Mouse (Mus musculus) lung, embryonic 14.5 days (tissue): ENCODE results near the gene Siva1. TPM values are rescaled to one million over a fixed set of nuclear protein-coding genes. Genes with fewer than 3 reads are reported as not detected.
A peak's percentile ranks its signal among the peaks of the same experiment; 100 is the strongest.

Experiments
- ATAC-seq: fragments of 200-750 bp; cut with Nextera tagmentation; 2 replicates; pipeline ENCODE4 v1.8.0; 2017; ENCODE audit warnings: mild to moderate bottlenecking, moderate TSS enrichment, moderate library complexity; ENCODE audit not compliant: insufficient read depth
- DNase-seq: peaks from one replicate; pipeline ENCODE4 v3.0.0-alpha.2; 2015
- H3K27ac ChIP-seq: fragments of 300-500 bp; sonication (generic); 2 replicates; pipeline ENCODE4 v1.5.1; 2014; ENCODE audit warnings: low read depth, mild to moderate bottlenecking, moderate library complexity
- H3K27me3 ChIP-seq: fragments of 300-500 bp; sonication (generic); 2 replicates; pipeline ENCODE4 v1.6.1; 2014; ENCODE audit warnings: low read length, control low read depth; ENCODE audit not compliant: insufficient read depth
- H3K36me3 ChIP-seq: fragments of 300-500 bp; sonication (generic); 2 replicates; pipeline ENCODE4 v1.6.1; 2014; ENCODE audit warnings: control low read depth; ENCODE audit not compliant: insufficient read depth
- H3K4me1 ChIP-seq: fragments of 300-500 bp; sonication (generic); 2 replicates; pipeline ENCODE4 v1.6.1; 2014; ENCODE audit warnings: antibody characterized with exemption, control low read depth; ENCODE audit not compliant: insufficient read depth
- H3K4me2 ChIP-seq: fragments of 300-500 bp; sonication (generic); 2 replicates; pipeline ENCODE4 v1.6.1; 2014; ENCODE audit warnings: mild to moderate bottlenecking
- H3K4me3 ChIP-seq: fragments of 300-500 bp; sonication (generic); 2 replicates; pipeline ENCODE4 v1.5.1; 2014; ENCODE audit warnings: low read depth, low read length
- H3K9ac ChIP-seq: fragments of 300-500 bp; sonication (generic); 2 replicates; pipeline ENCODE4 v1.6.1; 2014
- H3K9me3 ChIP-seq: fragments of 300-500 bp; sonication (generic); 2 replicates; pipeline ENCODE4 v1.6.1; 2016; ENCODE audit warnings: low read depth, low read length, control low read depth
- CTCF ChIP-seq: IDR thresholded peaks from 2 replicates; pipeline ENCODE4 v1.5.1; 2016; ENCODE audit warnings: antibody characterized with exemption, low read depth
- WGBS: fragments of 180-500 bp; shearing (Covaris S2); extraction: QIAGEN DNeasy Blood & Tissue Kit; methylation state at CpG from one replicate; pipeline ENCODE4 v1.1.7; 2014; 5-methylcytosine and 5-hydroxymethylcytosine counted together
- polyA plus RNA-seq: library from polyadenylated mRNA; unstranded; fragments of >200 nt; fragmentation: Nextera tagmentation; extraction: Ambion mirVana; gene quantifications from 2 replicates; pipeline ENCODE4 v1.2.1, GENCODE M21; 2014

The Siva1 gene
- polyA plus RNA-seq, 1 experiment from 2014 or later = 291 TPM

DNA sequence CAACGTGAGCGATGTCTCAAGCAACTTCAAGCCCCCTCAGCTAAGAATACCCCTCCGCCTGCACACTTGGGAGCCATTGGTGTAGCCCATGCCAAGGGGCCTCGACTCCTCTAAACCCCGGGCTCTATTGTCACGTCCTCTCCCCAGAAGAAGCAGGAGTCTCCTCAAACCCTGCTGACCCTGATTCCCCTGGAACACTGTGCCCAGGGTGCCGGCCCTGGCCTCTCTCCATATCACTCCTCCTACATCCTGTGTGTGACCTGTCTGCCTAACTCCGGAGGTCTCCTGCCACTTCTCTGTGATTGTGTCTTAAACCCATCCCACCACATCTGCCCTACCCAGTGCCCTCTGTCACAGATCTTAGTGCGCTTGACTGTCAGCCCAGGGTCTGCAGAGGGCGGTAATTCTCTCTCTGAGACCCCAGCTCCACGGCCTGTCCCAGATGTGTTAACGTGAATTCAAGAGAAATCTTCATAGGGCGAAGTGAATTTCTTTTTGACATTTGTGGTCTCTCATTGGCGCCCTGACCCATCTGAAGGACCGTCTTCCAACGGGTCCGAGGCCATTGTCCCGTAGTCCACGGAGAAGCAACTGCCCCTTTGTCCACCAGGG is 33.6 kb downstream of the Siva1 start:
- peaks cover 24% of the 10 kb centered on the region for H3K4me1 ChIP-seq
- H3K9ac ChIP-seq = peak overlapping the region; percentile 66
- no peak for DNase-seq
- H3K4me3 ChIP-seq = peak overlapping the region; percentile 66
- H3K27me3 ChIP-seq = peaks cover 17% of the 10 kb centered on the region
- H3K36me3 ChIP-seq = 0 out of 2 replicates have a peak, but pooled peaks cover 5% of the 10 kb centered on the region
- peak overlapping the region; percentile 97 for H3K4me2 ChIP-seq
- H3K27ac ChIP-seq = peak overlapping the region; percentile 90; the same call in 1 of the 2 replicates
- ATAC-seq = no peak
- H3K9me3 ChIP-seq = no peaks in the 10 kb centered on the region
- peak; percentile 47 for TF ChIP-seq CTCF
- 20% methylated on average over 19 of the region's 19 CpGs for WGBS

GRCm38 (mm10) chr12:112678555-112679026 is 34.1 kb downstream of the Siva1 start, which contains the start of gene Zbtb42:
TSS of gene Zbtb42 (plus strand) at chr12:112678828.
- ATAC-seq (peak; percentile 19), DNase-seq (peak; percentile 78)
- under 1% methylated on average over 52 of the region's 60 CpGs for WGBS

DNA sequence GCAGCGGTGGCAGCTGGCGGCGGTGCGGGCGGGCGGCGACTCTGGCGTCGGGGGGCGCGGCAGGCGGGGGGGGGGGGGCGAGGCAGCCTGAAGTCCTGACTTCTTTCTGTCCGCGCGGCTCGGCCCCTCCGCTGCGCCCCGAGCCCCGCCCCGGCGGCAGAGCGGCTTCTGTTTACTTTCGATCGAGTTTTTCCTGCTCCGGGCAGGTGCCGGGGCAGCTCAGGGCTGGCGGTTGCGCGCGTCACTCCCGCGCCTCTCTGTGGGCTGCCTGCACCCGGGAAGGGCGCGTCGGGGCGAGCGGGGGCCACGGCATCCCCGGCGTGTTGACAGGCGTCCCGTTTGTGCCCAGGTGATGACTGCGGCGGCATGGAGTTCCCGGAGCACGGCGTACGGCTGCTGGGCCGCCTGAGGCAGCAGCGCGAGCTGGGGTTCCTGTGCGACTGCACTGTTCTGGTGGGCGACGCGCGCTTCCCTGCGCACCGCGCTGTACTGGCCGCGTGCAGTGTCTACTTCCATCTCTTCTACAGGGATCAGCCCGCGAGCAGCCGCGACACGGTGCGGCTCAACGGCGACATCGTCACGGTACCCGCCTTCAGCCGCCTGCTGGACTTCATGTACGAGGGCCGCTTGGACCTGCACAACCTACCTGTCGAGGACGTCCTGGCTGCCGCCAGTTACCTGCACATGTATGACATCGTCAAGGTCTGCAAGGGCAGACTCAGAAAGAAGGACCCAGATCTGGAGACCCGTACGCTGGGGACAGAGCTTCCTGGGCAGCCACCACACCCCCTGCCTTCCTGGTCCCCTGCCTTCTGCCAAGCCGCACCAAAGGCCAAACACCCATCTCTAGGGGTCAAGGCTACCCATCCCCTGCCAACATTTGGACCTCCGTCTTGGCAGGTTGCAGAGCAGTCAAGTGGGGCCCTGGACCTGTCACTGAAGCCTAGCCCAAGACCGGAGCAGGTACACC is 34.8 kb downstream of the Siva1 start:
- ATAC-seq (peak; percentile 41), DNase-seq (peak; percentile 83)
- no peaks in the 10 kb centered on the region for H3K9me3 ChIP-seq
- no peak for TF ChIP-seq CTCF
- H3K27ac ChIP-seq = peak overlapping the region; percentile 90
- peak overlapping the region; percentile 66 for H3K9ac ChIP-seq
- 0 out of 2 replicates have a peak, but pooled peaks cover 5% of the 10 kb centered on the region for H3K36me3 ChIP-seq
- H3K4me2 ChIP-seq = peak overlapping the region; percentile 97
- H3K4me1 ChIP-seq = peaks cover 24% of the 10 kb centered on the region
- peaks cover 17% of the 10 kb centered on the region for H3K27me3 ChIP-seq
- peak overlapping the region; percentile 66 for H3K4me3 ChIP-seq
- 4% methylated on average over 73 of the region's 87 CpGs for WGBS

More at GRCm38 (mm10) chr12:112678555-112679026, 34.1 kb downstream of the Siva1 start, which contains the start of gene Zbtb42:
- H3K27ac ChIP-seq = peak within 1 kb of the TSS; percentile 90
- peak within 1 kb of the TSS; percentile 66 for H3K4me3 ChIP-seq
- H3K27me3 ChIP-seq = peaks cover 17% of the 10 kb centered on the region
- TF ChIP-seq CTCF = no peak
- peaks cover 24% of the 10 kb centered on the region for H3K4me1 ChIP-seq
- peak within 1 kb of the TSS; percentile 97 for H3K4me2 ChIP-seq
- H3K36me3 ChIP-seq = 0 out of 2 replicates have a peak, but pooled peaks cover 5% of the 10 kb centered on the region
- no peaks in the 10 kb centered on the region for H3K9me3 ChIP-seq
- H3K9ac ChIP-seq = peak within 1 kb of the TSS; percentile 66

DNA sequence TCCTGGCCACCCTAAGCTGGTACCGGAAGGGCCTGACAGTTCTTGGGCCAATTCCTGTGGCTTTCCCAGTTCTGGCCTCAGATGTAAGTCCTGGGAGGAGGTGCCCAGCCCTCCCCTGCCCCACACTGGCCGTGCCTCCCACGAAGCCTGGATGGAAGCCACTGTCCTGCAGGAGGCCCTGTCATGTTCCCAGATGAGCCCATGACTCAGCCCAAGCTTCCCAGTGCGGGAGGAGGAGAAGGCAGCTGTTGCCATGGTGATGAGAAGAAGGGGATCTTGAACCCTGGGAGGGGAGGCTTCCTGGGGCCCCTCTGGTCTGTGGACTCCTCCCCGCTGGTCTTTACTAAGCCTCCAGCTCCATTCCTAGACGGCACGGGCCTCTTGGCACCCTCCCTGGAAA is 38.9 kb downstream of the Siva1 start:
- Histone ChIP-seq H3K27me3 (peaks cover 17% of the 10 kb centered on the region), H3K9me3 (no peaks in the 10 kb centered on the region), H3K4me1 (0 out of 2 replicates have a peak, but pooled peaks cover 3% of the 10 kb centered on the region), H3K36me3 (0 out of 2 replicates have a peak, but pooled peaks cover 5% of the 10 kb centered on the region), H3K4me2 (no peak overlapping the region), H3K4me3 (no peak overlapping the region), H3K9ac (no peak overlapping the region), H3K27ac (no peak overlapping the region)
- WGBS = 54% methylated on average over 7 of the region's 7 CpGs
- ATAC-seq = no peak
- no peak for TF ChIP-seq CTCF
- no peak for DNase-seq

DNA sequence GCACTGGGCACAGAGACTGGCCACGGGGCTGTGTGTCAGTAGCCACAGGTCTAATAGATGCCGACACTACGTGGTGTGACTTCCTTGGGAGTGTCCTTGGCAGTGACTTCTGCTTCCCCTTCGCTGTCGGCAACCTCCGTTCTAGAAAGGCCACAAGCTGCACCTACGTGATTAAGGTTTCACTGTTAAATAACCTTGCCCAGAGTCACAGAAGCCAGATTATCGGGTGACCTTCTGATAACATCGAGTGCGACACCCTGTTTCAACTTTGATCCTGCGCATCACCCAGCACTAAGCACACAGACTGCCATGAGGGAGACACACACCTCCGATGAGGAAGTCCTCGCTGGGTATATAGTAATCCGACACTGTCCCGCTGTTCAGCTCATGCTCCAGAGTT is 44.0 kb downstream of the Siva1 start:
- peaks cover 4% of the 10 kb centered on the region; the same call in 1 of the 2 replicates for H3K4me1 ChIP-seq
- no peak overlapping the region for H3K9ac ChIP-seq
- WGBS = 36% methylated on average over 15 of the region's 15 CpGs
- ATAC-seq (no peak), DNase-seq (no peak)
- no peaks in the 10 kb centered on the region for H3K9me3 ChIP-seq
- H3K4me3 ChIP-seq = no peak overlapping the region
- no peaks in the 10 kb centered on the region for H3K27me3 ChIP-seq
- no peak for TF ChIP-seq CTCF
- no peak overlapping the region for H3K4me2 ChIP-seq
- no peak overlapping the region for H3K27ac ChIP-seq
- peaks cover 6% of the 10 kb centered on the region; the same call in 1 of the 2 replicates for H3K36me3 ChIP-seq

DNA sequence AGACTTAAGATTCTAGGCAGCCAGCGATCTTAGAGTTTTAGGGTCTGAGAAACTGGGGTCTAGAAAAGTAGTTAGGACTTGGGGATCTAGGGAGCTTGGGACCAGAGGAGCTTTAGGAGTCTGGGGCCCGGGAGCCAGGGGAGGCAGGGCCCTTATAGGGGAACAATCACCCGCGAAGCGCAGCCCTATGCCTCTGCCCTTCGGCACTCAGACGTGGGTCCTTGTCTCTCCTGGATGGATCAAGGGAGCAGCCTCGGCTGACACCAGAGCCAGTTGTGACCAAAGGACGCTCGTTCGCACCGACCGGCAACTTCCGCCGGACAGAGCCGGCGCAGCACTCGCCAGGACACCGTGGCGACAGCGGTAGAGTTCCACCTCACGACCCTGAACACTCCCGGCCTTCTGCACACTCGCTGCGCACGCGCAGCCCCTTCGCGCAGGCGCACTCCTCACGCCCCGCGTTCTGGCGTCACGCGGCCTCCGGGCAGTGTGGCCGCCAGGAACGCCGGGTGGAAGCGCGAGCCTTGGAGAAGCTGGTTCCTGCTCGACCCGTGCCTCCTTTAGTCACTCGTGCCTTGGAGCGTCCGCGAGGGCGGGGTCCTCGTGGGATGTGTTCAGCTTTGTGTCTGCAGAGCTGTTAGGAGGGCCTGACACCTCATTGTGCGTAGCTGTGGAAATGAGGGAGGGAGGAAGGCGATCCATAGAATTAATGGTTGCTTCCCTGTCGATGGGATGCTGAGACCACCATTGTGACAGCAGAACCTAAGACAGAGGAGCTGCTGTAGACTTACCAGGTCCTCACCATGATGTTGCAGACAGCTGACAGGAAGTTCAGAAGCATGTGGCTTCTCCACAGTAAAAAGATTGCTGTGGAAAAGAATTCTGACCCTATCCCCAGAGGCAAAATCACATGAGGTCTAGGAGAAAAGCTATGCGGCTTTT is 49.0 kb downstream of the Siva1 start:
- H3K4me2 ChIP-seq = peak overlapping the region; percentile 92
- H3K9me3 ChIP-seq = no peaks in the 10 kb centered on the region
- peaks cover 6% of the 10 kb centered on the region; the same call in 1 of the 2 replicates for H3K36me3 ChIP-seq
- TF ChIP-seq CTCF = no peak
- 3% methylated on average over 54 of the region's 54 CpGs for WGBS
- no peaks in the 10 kb centered on the region for H3K27me3 ChIP-seq
- peak overlapping the region; percentile 76 for H3K4me3 ChIP-seq
- ATAC-seq (peak; percentile 98), DNase-seq (peak; percentile 98)
- peaks cover 10% of the 10 kb centered on the region for H3K4me1 ChIP-seq
- peak overlapping the region; percentile 94 for H3K9ac ChIP-seq
- H3K27ac ChIP-seq = peak overlapping the region; percentile 82
